Mouse (Mus musculus) hindbrain, postnatal 0 days (tissue): Measurements from ENCODE around the gene Dcaf12l2. TPM values are rescaled to one million over a fixed set of nuclear protein-coding genes. Genes with fewer than 3 reads are reported as not detected.

ENCODE experiments used
- ATAC-seq: fragments of 200-750 bp; cut with Nextera tagmentation; 2 replicates; pipeline ENCODE4 v1.8.0; 2017; ENCODE audit warnings: mild to moderate bottlenecking, moderate TSS enrichment, moderate library complexity
- DNase-seq: peaks from one replicate; pipeline ENCODE4 v3.0.0-alpha.2; 2015; ENCODE audit warnings: low spot score
- H3K27ac ChIP-seq: fragments of 300-500 bp; sonication (generic); 2 replicates; pipeline ENCODE4 v1.5.1; 2014; ENCODE audit warnings: mild to moderate bottlenecking
- H3K27me3 ChIP-seq: fragments of 300-500 bp; sonication (generic); 2 replicates; pipeline ENCODE4 v1.6.1; 2014; ENCODE audit warnings: low read length, mixed read lengths; ENCODE audit not compliant: insufficient read depth
- H3K36me3 ChIP-seq: fragments of 300-500 bp; sonication (generic); 2 replicates; pipeline ENCODE4 v1.6.1; 2014; ENCODE audit warnings: low read length, mixed read lengths; ENCODE audit not compliant: insufficient read depth
- H3K4me1 ChIP-seq: fragments of 300-500 bp; sonication (generic); 2 replicates; pipeline ENCODE4 v1.6.1; 2014; ENCODE audit warnings: antibody characterized with exemption, low read length, mixed read lengths; ENCODE audit not compliant: insufficient read depth
- H3K4me2 ChIP-seq: fragments of 300-500 bp; sonication (generic); 2 replicates; pipeline ENCODE4 v1.6.1; 2014; ENCODE audit warnings: low read depth, mild to moderate bottlenecking, low read length, moderate library complexity, mixed read lengths
- H3K4me3 ChIP-seq: fragments of 300-500 bp; sonication (generic); 2 replicates; pipeline ENCODE4 v1.5.1; 2014; ENCODE audit warnings: low read length
- H3K9ac ChIP-seq: fragments of 300-500 bp; sonication (generic); replicated peaks from 2 replicates; pipeline ENCODE4 v1.6.1; 2014; ENCODE audit warnings: mild to moderate bottlenecking, low read length, moderate library complexity, mixed read lengths
- H3K9me3 ChIP-seq: fragments of 300-500 bp; sonication (generic); 2 replicates; pipeline ENCODE4 v1.6.1; 2016; ENCODE audit warnings: low read length, mixed read lengths
- CTCF ChIP-seq: IDR thresholded peaks from 2 replicates; pipeline ENCODE4 v1.5.1; 2016; ENCODE audit warnings: antibody characterized with exemption, control low read depth, low read depth
- WGBS: fragments of 180-500 bp; shearing (Covaris S2); extraction: QIAGEN DNeasy Blood & Tissue Kit; methylation state at CpG from one replicate; pipeline ENCODE4 v1.1.7; 2014; 5-methylcytosine and 5-hydroxymethylcytosine counted together
- polyA plus RNA-seq: library from polyadenylated mRNA; unstranded; fragments of >200 nt; fragmentation: Nextera tagmentation; extraction: Ambion mirVana; gene quantifications from 2 replicates; pipeline ENCODE4 v1.2.1, GENCODE M21; 2015
- total RNA-seq: library from RNA; depleted of rRNA; stranded (reverse); fragments of >200 nt; gene quantifications from 2 replicates; pipeline ENCODE4 v1.2.3, GENCODE M21; 2014; rRNA removed

Dcaf12l2 gene
- total RNA-seq (2.4 and 5.9 TPM in 2 replicates), polyA plus RNA-seq (2.4 and 2.5 TPM in 2 replicates)

GRCm38 (mm10) chrX:44367646-44368521 lies at the start of gene Dcaf12l2:
TSS of gene Dcaf12l2 (minus strand) at chrX:44368342.
- H3K4me1 ChIP-seq = no peaks in the 10 kb centered on the region
- DNase-seq = peak; percentile 11
- no peak for TF ChIP-seq CTCF
- no peak within 1 kb of the TSS for H3K27ac ChIP-seq
- WGBS = 39% methylated on average over 56 of the region's 57 CpGs
- peak; percentile 83 for ATAC-seq
- no peaks in the 10 kb centered on the region for H3K9me3 ChIP-seq
- H3K4me3 ChIP-seq = peak within 1 kb of the TSS; percentile 43
- H3K36me3 ChIP-seq = no peaks in the 10 kb centered on the region
- no peaks in the 10 kb centered on the region for H3K27me3 ChIP-seq
- H3K9ac ChIP-seq = peak within 1 kb of the TSS; percentile 48; the same call in 1 of the 2 replicates
- H3K4me2 ChIP-seq = peak within 1 kb of the TSS; percentile 64

GRCm38 (mm10) chrX:44367280-44367645 lies 879 bp downstream of the Dcaf12l2 start:
- no peak for DNase-seq
- Histone ChIP-seq H3K4me3 (peak overlapping the region; percentile 43), H3K4me1 (no peaks in the 10 kb centered on the region), H3K27me3 (no peaks in the 10 kb centered on the region), H3K4me2 (peak overlapping the region; percentile 64), H3K9ac (peak overlapping the region; percentile 48; the same call in 1 of the 2 replicates), H3K9me3 (no peaks in the 10 kb centered on the region), H3K27ac (no peak overlapping the region), H3K36me3 (no peaks in the 10 kb centered on the region)
- WGBS = 73% methylated on average over 14 of the region's 14 CpGs
- TF ChIP-seq CTCF = no peak
- no peak for ATAC-seq
